Mouse (Mus musculus): ENCODE data around the gene Dpp8. TPM values are rescaled to one million over a fixed set of nuclear protein-coding genes. Genes with fewer than 3 reads are reported as not detected.
A peak's percentile ranks its signal among the peaks of the same experiment; 100 is the strongest.

The Dpp8 gene
- 22.9 and 23.2 TPM in 2 replicates for polyA plus RNA-seq (2015; fragmentation: Nextera tagmentation; extraction: Ambion mirVana)

GRCm38 (mm10) chr9:65032269-65033108 is at the start of gene Dpp8:
TSS of gene Dpp8 (plus strand) at chr9:65032414.
- ATAC-seq (replicated peaks; ENCODE audit: low FRiP score, low read depth) (peak; percentile 92), DNase-seq (ENCODE audit: low spot score) (peak; percentile 97)
- WGBS: under 1% methylated on average over 81 of the region's 85 CpGs
- Histone ChIP-seq H3K9me3 (replicated peaks; ENCODE audit: low read length) (no peaks in the 10 kb centered on the region), H3K4me1 (replicated peaks; ENCODE audit: insufficient read depth, low read length) (peaks cover 5% of the 10 kb centered on the region; the same call in 1 of the 2 replicates), H3K36me3 (ENCODE audit: insufficient read depth, low read length) (0 out of 2 replicates have a peak, but pooled peaks cover 3% of the 10 kb centered on the region), H3K9ac (ENCODE audit: low read depth, low read length) (peak within 1 kb of the TSS; percentile 88), H3K27me3 (ENCODE audit: insufficient read depth, low read length) (no peaks in the 10 kb centered on the region), H3K27ac (peak within 1 kb of the TSS; percentile 94), H3K4me2 (ENCODE audit: low read length) (peak within 1 kb of the TSS; percentile 85), H3K4me3 (replicated peaks; ENCODE audit: low read depth, low read length) (peak within 1 kb of the TSS; percentile 79)
- TF ChIP-seq CTCF (IDR thresholded peaks at IDR 0.05; ENCODE audit: low read depth): peak; percentile 98

DNA sequence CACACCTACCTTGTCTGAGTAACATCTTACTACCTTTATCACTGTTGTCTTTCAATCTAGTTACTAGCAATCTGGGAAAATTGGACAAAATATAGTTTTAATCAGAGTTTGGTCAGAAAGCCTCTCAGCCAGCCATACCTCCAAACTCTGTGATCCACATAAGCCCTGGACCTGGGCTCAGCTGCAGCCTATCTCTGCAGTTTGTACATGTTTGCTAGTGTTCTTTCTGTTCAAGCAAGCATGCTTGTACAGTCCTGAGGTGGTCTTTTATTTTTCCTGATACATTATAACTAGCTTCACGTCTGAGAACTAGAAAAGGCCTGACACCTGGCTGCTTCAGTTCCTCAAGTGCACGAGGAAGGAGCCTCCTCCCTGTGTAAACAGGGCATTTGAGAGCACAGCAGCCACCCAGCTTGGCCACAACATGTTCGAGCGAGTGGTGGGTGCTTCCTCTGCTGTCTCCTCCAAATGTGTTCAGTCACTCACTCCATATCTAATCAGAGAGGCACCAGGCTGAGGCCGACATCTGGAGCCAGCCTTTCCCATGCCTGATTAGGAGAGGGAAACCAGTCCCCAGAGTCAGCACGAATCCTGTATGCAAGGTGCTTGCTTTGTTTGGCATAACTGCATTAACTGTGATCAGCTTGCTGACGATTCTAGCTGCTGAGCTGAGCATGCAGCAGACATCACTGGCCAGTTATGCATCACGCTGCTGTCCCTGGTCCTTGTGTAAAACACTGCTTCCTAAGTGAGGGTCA is 47.0 kb upstream of the Dpp8 start:
- TF ChIP-seq CTCF (IDR thresholded peaks at IDR 0.05; ENCODE audit: low read depth): no peak
- ATAC-seq (replicated peaks; ENCODE audit: low FRiP score, low read depth) (no peak), DNase-seq (ENCODE audit: low spot score) (no peak)
- H3K36me3 ChIP-seq (ENCODE audit: insufficient read depth, low read length): peaks cover 77% of the 10 kb centered on the region
- no peak overlapping the region for H3K27ac ChIP-seq
- H3K4me3 ChIP-seq (replicated peaks; ENCODE audit: low read depth, low read length): no peak overlapping the region
- no peaks in the 10 kb centered on the region for H3K27me3 ChIP-seq (ENCODE audit: insufficient read depth, low read length)
- H3K4me1 ChIP-seq (replicated peaks; ENCODE audit: insufficient read depth, low read length): no peaks in the 10 kb centered on the region
- WGBS: 83% methylated on average over 8 of the region's 8 CpGs
- no peaks in the 10 kb centered on the region for H3K9me3 ChIP-seq (replicated peaks; ENCODE audit: low read length)
- H3K9ac ChIP-seq (ENCODE audit: low read depth, low read length): no peak overlapping the region
- no peak overlapping the region for H3K4me2 ChIP-seq (ENCODE audit: low read length)

DNA sequence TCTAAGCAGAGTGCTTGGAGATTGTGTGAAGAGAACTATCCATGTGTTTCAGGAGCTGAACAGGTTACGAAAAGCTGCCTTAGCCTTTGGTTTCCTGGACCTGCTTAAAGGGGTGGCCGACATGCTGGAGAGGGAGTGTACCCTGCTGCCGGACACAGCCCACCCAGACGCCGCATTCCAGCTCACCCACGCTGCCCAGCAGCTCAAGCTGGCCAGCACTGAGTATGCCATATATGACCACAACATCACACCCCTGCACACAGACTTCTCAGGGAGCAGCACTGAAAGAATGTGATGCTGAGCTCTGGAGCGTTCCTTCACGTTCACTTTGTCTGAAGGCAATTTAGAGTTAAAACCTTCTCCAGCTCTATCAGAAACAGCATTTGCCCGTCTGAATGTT is 46.4 kb upstream of the Dpp8 start:
- ATAC-seq (replicated peaks; ENCODE audit: low FRiP score, low read depth) (no peak), DNase-seq (ENCODE audit: low spot score) (no peak)
- Histone ChIP-seq H3K4me3 (replicated peaks; ENCODE audit: low read depth, low read length) (no peak overlapping the region), H3K9ac (ENCODE audit: low read depth, low read length) (no peak overlapping the region), H3K4me1 (replicated peaks; ENCODE audit: insufficient read depth, low read length) (no peaks in the 10 kb centered on the region), H3K36me3 (ENCODE audit: insufficient read depth, low read length) (peaks cover 74% of the 10 kb centered on the region), H3K9me3 (replicated peaks; ENCODE audit: low read length) (no peaks in the 10 kb centered on the region), H3K4me2 (ENCODE audit: low read length) (no peak overlapping the region), H3K27ac (no peak overlapping the region), H3K27me3 (ENCODE audit: insufficient read depth, low read length) (no peaks in the 10 kb centered on the region)
- WGBS: 84% methylated on average over 9 of the region's 9 CpGs
- no peak for TF ChIP-seq CTCF (IDR thresholded peaks at IDR 0.05; ENCODE audit: low read depth)

- Histone ChIP-seq H3K4me3 (replicated peaks; ENCODE audit: low read depth, low read length) (no peak overlapping the region), H3K27ac (no peak overlapping the region), H3K4me1 (replicated peaks; ENCODE audit: insufficient read depth, low read length) (no peaks in the 10 kb centered on the region), H3K9ac (ENCODE audit: low read depth, low read length) (no peak overlapping the region), H3K27me3 (ENCODE audit: insufficient read depth, low read length) (no peaks in the 10 kb centered on the region), H3K9me3 (replicated peaks; ENCODE audit: low read length) (no peaks in the 10 kb centered on the region), H3K4me2 (ENCODE audit: low read length) (no peak overlapping the region), H3K36me3 (ENCODE audit: insufficient read depth, low read length) (peaks cover 64% of the 10 kb centered on the region)
- WGBS: 94% methylated on average over 2 of the region's 2 CpGs
- ATAC-seq (replicated peaks; ENCODE audit: low FRiP score, low read depth): no peak
- no peak for TF ChIP-seq CTCF (IDR thresholded peaks at IDR 0.05; ENCODE audit: low read depth)
- no peak for DNase-seq (ENCODE audit: low spot score)
These were observed 44.6 kb upstream of the Dpp8 start for GRCm38 (mm10) chr9:64987651-64988050.

GRCm38 (mm10) chr9:64988443-64988842 is 43.8 kb upstream of the Dpp8 start:
- 88% methylated on average over 6 of the region's 6 CpGs for WGBS

GRCm38 (mm10) chr9:64990291-64990690 is 41.9 kb upstream of the Dpp8 start:
- Histone ChIP-seq H3K9ac (ENCODE audit: low read depth, low read length) (no peak overlapping the region), H3K36me3 (ENCODE audit: insufficient read depth, low read length) (peaks cover 43% of the 10 kb centered on the region), H3K27me3 (ENCODE audit: insufficient read depth, low read length) (no peaks in the 10 kb centered on the region), H3K27ac (no peak overlapping the region), H3K4me2 (ENCODE audit: low read length) (no peak overlapping the region), H3K4me3 (replicated peaks; ENCODE audit: low read depth, low read length) (no peak overlapping the region), H3K9me3 (replicated peaks; ENCODE audit: low read length) (no peaks in the 10 kb centered on the region), H3K4me1 (replicated peaks; ENCODE audit: insufficient read depth, low read length) (no peaks in the 10 kb centered on the region)
- DNase-seq (ENCODE audit: low spot score) (no peak), ATAC-seq (replicated peaks; ENCODE audit: low FRiP score, low read depth) (no peak)
- TF ChIP-seq CTCF (IDR thresholded peaks at IDR 0.05; ENCODE audit: low read depth): no peak
- 86% methylated on average over 7 of the region's 7 CpGs for WGBS

More at GRCm38 (mm10) chr9:64988443-64988842, 43.8 kb upstream of the Dpp8 start:
- Histone ChIP-seq H3K27me3 (ENCODE audit: insufficient read depth, low read length) (no peaks in the 10 kb centered on the region), H3K4me3 (replicated peaks; ENCODE audit: low read depth, low read length) (no peak overlapping the region), H3K9me3 (replicated peaks; ENCODE audit: low read length) (no peaks in the 10 kb centered on the region), H3K9ac (ENCODE audit: low read depth, low read length) (no peak overlapping the region), H3K27ac (no peak overlapping the region), H3K36me3 (ENCODE audit: insufficient read depth, low read length) (peaks cover 59% of the 10 kb centered on the region), H3K4me2 (ENCODE audit: low read length) (no peak overlapping the region), H3K4me1 (replicated peaks; ENCODE audit: insufficient read depth, low read length) (no peaks in the 10 kb centered on the region)
- ATAC-seq (replicated peaks; ENCODE audit: low FRiP score, low read depth): no peak
- TF ChIP-seq CTCF (IDR thresholded peaks at IDR 0.05; ENCODE audit: low read depth): no peak
- DNase-seq (ENCODE audit: low spot score): no peak
